Mouse (Mus musculus) cerebellum, adult 9-10 months (tissue): Measurements from ENCODE around the gene Usp36.
"Not testable (repeated sequence)": the region's sequence is repeated elsewhere in the genome, so short reads cannot be mapped to it uniquely, and the experiment has no call there.

Experiments
- DNase-seq: peaks from one replicate; pipeline ENCODE4 v3.0.0; 2022

The Usp36 gene

DNA sequence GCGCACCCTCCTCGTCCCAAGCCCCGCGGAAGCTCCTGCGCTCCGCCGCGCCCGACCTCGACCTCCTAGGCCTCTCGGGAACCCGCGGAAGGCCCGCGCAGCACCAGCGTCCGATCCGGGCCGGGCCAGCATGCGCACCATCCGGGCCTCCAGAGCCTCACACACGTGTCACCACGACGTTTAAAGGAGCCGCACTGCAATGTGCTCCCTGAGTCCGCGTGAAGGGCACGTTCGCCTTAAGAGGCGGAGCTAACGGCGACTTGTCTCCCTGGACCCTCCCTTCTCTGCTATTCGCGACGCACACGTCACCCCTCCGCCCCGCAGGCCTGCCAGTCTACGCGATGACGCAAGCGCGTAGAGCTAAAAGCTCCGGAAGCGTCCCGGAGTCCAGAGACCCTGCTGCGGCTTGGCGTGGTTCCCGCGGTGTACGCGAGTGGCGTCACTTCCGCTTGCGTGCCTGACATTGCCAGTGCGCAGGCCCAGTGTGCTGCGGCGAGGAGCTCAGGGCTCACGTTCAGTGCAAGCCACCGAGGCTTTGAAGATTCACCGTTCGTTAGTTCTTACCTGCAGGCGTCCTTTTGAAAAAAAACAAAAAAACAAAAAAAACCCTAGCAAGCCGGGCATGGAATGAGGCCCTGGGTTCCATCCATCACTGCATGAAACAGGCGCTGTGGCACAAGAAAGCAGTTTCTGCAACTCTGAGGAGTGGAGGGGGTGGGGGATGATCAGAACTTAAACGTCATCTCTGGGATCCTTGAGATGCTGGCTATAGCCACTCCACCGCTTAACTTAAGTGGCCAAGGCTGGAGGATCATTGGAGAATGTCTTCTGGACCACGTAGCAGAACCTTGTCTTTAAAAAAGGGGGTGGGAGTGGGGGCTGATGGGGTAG, at the start of gene Usp36:
TSS of gene Usp36 (minus strand) at position 246 of the 891 bp plus-strand sequence.
- DNase-seq: peak; percentile 100

DNA sequence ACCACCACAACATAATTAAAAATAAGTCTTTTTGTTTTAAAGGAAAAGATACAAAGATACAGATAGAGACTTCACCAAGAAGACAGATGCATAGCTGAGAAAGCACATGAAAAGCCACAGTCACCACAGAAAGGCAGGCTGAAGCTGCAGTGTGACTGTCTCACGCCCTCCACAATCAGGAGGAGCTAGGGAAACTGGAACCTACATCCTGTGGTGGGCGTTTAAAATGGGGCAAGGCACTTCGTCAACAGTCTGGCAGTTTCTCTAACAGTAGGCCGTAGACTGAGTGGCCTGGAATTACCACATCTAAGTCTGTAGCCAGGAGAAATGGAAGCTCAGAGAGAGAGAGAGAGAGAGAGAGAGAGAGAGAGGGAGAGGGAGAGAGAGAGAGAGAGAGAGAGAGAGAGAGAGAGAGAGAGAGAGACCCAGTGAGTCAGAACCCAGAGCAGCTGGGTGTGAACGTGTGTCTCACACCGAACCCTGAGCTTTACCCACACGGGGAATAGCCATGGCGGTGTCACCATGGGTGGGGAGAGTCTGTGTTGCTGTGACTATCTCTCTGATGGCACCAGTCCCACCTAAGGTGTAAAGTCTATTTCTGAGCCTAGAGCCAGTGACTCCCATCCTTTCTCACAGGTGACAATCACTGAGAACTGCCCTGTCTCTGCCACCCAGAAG, 47.6 kb upstream of the Usp36 start:
- no peak for DNase-seq

DNA sequence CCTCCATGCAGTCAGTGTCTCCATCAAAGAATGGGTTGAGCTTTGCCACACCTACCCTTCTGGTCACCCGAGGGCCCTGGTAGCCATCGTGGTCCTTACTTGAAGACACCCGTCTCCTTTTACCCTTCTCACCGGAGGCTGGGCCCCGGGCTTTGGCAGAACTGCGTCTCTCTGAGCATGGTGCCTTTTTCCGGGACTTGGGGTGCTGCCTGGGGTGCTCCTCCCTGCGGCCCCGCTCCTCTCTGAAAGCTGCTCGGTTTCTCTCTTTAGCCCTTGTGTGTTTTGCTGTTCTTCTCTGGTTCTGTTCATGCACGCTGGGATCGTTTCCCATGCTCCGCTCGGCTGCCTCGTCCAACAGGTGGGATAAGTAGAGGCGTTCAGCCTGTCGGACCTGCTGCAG, 43.4 kb upstream of the Usp36 start:
- no peak for DNase-seq

DNA sequence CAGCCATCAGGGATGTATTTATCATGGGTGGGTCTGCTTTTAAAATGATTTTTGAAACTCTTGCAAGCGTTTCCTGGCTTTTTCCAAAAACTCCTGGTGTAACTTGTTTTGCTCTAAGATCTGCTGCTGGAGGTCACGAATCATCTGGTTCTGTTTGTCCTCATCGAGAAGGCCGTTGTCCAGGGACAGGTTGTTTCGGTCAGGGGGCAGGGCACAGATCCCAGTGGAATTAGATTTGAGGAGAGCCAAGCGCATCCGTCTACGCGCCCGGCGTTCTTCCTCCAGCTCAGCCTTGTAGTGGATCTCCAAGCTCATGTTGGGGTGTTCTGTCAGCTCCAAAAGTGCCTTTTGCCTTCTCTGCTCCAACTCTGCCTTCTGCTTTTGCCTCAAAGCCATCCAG, 42.3 kb upstream of the Usp36 start:
- DNase-seq: no peak

DNA sequence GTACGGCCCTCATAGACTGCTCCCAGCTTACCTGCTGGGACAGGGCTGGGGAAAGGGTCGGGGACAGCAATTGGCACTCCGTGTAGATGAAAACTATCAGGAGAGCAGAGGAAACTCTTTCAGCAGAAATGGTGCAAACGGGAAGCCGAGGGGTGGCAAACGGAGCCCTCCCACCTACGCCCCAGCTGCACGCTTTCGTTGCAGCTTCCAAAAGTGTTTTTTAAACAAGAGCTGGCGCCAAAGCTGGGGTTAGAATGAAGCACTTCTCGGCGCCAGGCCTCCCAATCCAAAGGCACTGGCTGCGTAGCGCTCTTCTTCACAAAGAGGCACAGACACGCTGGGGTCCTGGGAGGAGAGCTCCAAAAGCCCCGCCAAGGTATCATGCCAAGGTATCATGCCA, 40.7 kb upstream of the Usp36 start:
- no peak for DNase-seq

DNA sequence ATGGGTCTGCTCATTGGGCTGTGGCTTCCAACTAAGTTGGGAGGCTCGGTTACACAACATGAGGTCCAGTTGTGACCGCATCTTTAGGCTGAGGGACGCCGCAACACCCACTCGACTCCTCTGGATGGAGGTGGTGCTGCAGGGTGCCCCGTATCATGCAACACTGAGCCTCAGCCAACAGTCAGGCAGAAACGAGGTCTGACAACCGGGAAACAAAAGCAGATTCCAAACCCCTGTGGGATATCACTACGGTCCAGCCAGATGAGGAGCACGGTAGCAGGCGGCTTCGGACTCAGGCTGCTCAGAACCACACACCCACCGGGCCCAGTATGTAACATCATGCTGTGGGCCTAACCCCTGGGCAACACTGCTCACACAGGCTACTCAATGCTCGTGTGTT, 40.3 kb upstream of the Usp36 start:
- DNase-seq: no peak

- DNase-seq: no peak
These were observed 38.9 kb upstream of the Usp36 start for GRCm38 (mm10) chr11:118328947-118329346.

DNA sequence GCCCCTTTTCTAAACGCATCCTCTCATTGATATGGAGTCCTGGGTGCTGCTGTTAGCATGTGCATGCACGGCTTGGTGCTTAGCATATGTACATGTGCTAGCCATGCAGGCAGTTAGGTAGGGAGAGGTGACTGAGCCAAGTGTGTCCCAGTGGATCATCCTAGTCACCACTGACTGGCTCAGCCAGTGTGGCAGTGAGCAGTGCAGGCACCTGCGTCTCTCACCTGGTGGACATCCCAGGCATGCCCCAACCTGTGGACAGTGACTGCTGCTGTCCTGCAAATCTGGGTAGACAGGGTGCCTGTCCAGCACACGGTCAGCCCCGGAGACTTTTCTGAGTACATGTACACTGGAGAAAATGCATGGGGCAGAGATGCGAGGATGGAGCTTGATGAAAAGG, 38.5 kb upstream of the Usp36 start:
- DNase-seq: no peak

- DNase-seq: peak; percentile 59
These were observed 37.2 kb upstream of the Usp36 start for GRCm38 (mm10) chr11:118326991-118327971.

DNA sequence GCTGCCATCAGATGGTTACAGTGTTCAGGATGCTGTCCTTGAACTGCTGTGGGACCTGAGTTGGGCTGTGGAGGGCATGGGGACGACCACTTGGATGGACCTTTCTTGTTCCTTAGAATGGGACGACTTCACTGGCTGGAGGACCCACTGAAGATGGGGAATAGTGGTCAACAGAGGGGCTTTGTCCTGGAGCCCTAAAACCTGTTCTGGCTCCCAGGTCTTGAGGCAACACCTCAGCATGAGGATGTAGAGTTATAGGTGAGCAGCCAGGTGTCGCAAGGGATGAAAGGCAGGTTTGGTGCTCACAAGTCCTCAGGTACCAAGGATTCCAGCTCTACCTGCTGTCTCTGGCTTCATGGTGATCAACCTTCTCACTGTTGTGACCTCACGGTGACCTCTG, 36.4 kb upstream of the Usp36 start:
- no peak for DNase-seq

DNA sequence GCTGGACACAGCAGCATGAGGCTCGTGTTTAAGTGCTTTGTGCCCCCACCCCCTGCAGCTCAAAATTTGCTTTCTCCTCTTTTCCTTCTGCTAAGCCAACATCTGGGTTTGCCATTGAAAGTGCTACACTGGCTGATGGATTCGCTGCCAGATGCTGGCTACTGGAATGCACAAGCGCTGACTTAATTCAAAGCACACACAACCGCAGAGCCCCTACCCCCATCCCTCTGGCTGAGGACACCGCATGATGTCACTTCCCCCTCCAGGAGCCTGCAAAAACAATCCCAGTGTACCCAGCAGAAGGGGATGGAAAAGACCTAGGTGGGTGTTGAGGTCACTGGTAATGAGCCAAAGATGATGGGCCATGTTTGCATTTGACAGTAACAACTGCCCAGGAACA, 34.5 kb upstream of the Usp36 start:
- no peak for DNase-seq

DNA sequence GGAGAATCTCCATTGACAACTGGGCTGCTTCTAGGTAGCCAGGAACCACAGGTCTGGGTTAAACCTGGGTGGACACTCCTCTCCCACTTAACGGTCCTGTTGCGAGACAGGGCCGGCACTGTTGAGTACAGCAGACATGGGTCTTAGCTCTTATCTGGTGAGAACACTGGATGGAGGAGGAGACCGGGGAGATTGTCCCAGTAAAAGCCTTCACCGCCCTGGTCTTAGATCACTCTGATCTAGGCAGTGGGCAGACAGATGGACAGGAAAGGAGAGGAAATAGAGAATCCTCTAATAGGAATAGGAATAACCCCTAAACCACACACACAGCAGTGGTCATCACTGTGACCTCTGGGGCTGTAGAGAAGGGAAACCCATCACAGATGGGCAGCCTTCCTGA, 33.9 kb upstream of the Usp36 start:
- DNase-seq: no peak

DNA sequence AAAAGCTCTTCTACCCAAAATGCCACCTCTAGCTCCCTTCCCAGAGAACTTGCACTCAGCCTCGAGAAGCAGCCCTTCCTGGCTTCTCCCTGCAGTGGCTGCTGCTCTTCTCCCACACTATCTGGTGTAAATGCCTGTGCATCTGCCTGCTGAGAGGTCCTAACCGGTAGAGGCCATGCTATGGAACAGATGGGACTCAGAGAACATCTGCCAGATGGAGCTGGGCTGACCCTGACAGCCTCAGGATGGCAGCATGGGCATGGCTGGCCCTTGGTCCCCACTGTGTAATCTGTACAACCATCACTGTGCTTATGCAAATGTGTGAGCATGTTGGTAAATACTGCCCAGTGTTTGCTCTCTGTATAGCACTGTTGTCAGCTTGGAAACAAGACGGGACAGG, 32.6 kb upstream of the Usp36 start:
- no peak for DNase-seq

DNA sequence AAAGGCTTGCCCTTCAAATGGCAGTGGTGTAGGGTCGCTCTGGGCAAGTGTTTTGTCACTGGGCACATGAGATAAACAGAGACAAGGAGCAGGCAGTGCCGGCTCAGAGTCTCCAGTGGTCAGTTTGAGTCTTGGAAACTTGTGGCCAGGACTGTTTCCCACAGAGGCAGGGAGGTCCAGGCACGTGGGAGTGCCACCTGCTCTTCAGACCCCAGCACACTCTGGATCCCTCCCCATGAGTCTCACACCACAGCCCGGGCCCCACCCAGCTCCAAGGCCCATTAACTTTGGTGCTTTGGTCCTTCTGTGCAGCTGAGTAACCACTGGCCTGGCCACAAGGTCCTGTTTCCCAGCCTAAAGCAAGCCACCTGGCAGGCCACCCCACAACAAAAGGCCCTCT, 31.9 kb upstream of the Usp36 start:
- DNase-seq: no peak

DNA sequence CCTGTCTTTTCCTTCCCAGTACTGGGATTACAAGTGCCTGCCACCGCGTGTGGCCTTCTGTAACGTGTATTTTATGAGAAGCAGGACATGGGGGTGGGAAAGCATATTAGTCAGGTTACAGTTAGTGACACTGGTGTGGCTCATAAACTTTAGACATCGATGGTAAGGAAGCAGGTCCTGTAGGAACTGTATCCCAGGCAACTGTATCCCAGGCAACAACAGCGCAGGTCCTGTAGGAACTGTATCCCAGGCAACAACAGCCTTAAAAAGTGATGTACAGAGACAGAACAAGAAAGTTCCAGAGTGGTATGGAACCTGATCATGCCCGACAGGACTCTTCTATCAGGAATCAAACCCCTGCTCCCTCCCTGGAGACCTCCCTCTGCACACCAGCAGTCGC, 31.5 kb upstream of the Usp36 start:
- DNase-seq: no peak

GRCm38 (mm10) chr11:118318678-118319077, 28.6 kb upstream of the Usp36 start:
- DNase-seq: no peak

GRCm38 (mm10) chr11:118317129-118317528, 27.1 kb upstream of the Usp36 start:
- DNase-seq: peak; percentile 70

- DNase-seq: no peak
These were observed 26.3 kb upstream of the Usp36 start for GRCm38 (mm10) chr11:118316231-118316806.

DNA sequence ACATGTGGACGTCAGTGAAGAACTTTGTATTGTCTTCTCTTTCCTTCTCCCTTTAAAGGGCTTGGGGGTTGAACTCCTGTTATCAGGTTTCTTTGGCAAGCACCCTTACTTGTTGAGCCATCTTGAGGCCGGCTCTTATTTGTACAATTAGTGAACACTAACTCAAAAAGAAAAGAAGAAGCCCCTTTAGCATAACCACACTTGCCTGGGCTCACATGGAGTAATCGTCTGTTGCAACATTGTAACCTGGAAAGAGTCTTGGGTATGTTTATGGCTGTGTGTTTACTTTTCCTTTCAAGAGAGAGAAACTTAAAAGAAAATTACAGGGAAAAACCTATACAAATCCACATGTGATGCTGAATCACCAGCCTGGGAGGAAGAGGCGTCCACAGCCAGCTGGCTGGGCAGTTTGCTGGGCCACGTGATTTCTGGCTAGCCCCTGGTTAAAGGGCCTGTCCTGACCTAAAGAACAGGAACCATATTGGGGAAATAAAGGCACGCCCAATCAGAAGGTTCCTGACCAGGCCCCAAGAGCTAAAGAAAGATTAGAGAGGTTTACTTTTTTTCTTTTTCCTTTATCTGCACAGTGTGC, 22.2 kb upstream of the Usp36 start:
- no peak for DNase-seq

DNA sequence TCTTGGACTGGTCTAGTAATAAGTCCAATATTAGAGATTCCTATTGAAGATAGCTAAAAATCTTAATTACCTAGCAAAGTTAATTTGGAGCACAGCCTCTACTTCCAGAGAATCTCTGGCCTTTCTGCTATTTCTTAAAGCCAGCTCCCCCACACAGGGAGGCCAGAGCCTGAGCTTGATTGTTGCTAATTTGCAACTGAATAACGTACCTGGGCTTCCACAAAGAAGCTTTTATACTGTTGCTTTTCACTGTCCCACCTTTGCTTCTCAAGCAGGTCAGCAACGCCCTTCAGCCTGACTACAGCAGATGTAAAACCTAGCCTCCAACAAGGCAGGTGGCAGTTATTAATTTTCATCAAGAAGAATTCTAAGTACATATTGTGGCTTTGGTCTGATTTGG, 17.9 kb upstream of the Usp36 start:
- DNase-seq: not testable (repeated sequence)

GRCm38 (mm10) chr11:118303959-118304358, 13.9 kb upstream of the Usp36 start:
- not testable (repeated sequence) for DNase-seq

DNA sequence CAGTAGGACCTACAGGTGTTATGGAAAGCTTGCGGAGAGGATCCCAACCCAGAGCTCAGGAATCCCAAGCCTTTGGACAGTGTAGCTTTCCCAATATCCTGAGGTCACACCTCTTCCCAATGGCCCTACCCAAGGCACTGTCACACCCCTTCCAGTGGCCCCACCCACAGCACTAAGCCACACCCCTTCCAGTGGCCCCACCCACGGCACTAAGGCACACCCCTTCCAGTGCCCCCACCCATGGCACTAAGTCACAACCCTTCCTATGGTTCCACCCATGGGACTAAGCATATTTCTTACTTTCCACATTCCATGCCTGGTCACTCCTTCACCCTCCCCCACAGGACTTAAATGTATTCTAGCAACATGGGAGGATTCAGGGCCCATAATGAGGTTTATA, 8.8 kb upstream of the Usp36 start:
- DNase-seq: no peak
